Mouse (Mus musculus) small intestine, adult 2 months (tissue): ENCODE data around the gene Samd14.

Source experiments
- CTCF ChIP-seq: fragments of 200-500 bp; IDR thresholded peaks from 2 replicates; pipeline ENCODE4 v1.5.1; 2012; ENCODE audit warnings: low read depth, mild to moderate bottlenecking, control low read depth, inconsistent platforms, low read length, moderate library complexity, mixed read lengths; ENCODE audit not compliant: insufficient replicate concordance, insufficient read length; ENCODE audit errors: extremely low read depth
- POLR2A ChIP-seq: fragments of 200-500 bp; IDR thresholded peaks from 2 replicates; pipeline ENCODE4 v1.6.1; 2012; ENCODE audit warnings: low read depth, mild to moderate bottlenecking, control low read depth, inconsistent platforms, low read length, moderate library complexity

GRCm38 (mm10) chr11:94997596-94997995 is 12.1 kb upstream of the Samd14 start:
- no peak for TF ChIP-seq POLR2A
- TF ChIP-seq CTCF, result no peak
